Mouse (Mus musculus) lung, postnatal 0 days (tissue): ENCODE measurements around the gene Rab40b.

Source experiments
- CTCF ChIP-seq: IDR thresholded peaks from 2 replicates; pipeline ENCODE4 v1.5.1; 2016; ENCODE audit warnings: antibody characterized with exemption, mild to moderate bottlenecking
- EP300 ChIP-seq: IDR thresholded peaks from 2 replicates; pipeline ENCODE4 v1.6.1; 2016; ENCODE audit warnings: antibody characterized with exemption, mild to moderate bottlenecking, control low read depth

GRCm38 (mm10) chr11:121418932-121419331 is 30.9 kb upstream of the Rab40b start:
- TF ChIP-seq CTCF: no peak
- no peak for TF ChIP-seq EP300
